Mouse (Mus musculus) embryonic facial prominence, embryonic 14.5 days (tissue): Measurements from ENCODE around the gene Zfp865. TPM values are rescaled to one million over a fixed set of nuclear protein-coding genes. Genes with fewer than 3 reads are reported as not detected.

Experiments
- ATAC-seq: fragments of 200-750 bp; cut with Nextera tagmentation; 2 replicates; pipeline ENCODE4 v1.8.0; 2017; ENCODE audit warnings: low read depth, moderate number of reproducible peaks, moderate TSS enrichment
- DNase-seq: peaks from one replicate; pipeline ENCODE4 v3.0.0-alpha.2; 2015; ENCODE audit warnings: low spot score
- H3K27ac ChIP-seq: fragments of 300-500 bp; sonication (generic); replicated peaks from 2 replicates; pipeline ENCODE4 v1.5.1; 2014; ENCODE audit warnings: low read depth, mild to moderate bottlenecking, low read length, moderate library complexity
- H3K27me3 ChIP-seq: fragments of 300-500 bp; sonication (generic); replicated peaks from 2 replicates; pipeline ENCODE4 v1.6.1; 2014; ENCODE audit warnings: low read length; ENCODE audit not compliant: control insufficient read depth, insufficient read depth
- H3K36me3 ChIP-seq: fragments of 300-500 bp; sonication (generic); 2 replicates; pipeline ENCODE4 v1.6.1; 2014; ENCODE audit warnings: low read length, mixed read lengths; ENCODE audit not compliant: control insufficient read depth, insufficient read depth
- H3K4me1 ChIP-seq: fragments of 300-500 bp; sonication (generic); 2 replicates; pipeline ENCODE4 v1.6.1; 2014; ENCODE audit warnings: antibody characterized with exemption, low read length; ENCODE audit not compliant: control insufficient read depth, insufficient read depth
- H3K4me2 ChIP-seq: fragments of 300-500 bp; sonication (generic); 2 replicates; pipeline ENCODE4 v1.6.1; 2014; ENCODE audit warnings: low read depth, mild to moderate bottlenecking, low read length, moderate library complexity, mixed read lengths
- H3K4me3 ChIP-seq: fragments of 300-500 bp; sonication (generic); 2 replicates; pipeline ENCODE4 v1.5.1; 2014; ENCODE audit warnings: low read depth, mild to moderate bottlenecking, low read length
- H3K9ac ChIP-seq: fragments of 300-500 bp; sonication (generic); 2 replicates; pipeline ENCODE4 v1.6.1; 2014; ENCODE audit warnings: low read depth, mild to moderate bottlenecking, low read length, moderate library complexity, mixed read lengths
- H3K9me3 ChIP-seq: fragments of 300-500 bp; sonication (generic); 2 replicates; pipeline ENCODE4 v1.6.1; 2016; ENCODE audit warnings: low read length; ENCODE audit not compliant: control insufficient read depth
- WGBS: fragments of 180-500 bp; shearing (Covaris S2); extraction: QIAGEN DNeasy Blood & Tissue Kit; methylation state at CpG from one replicate; pipeline ENCODE4 v1.1.7; 2014; 5-methylcytosine and 5-hydroxymethylcytosine counted together
- polyA plus RNA-seq: library from polyadenylated mRNA; unstranded; fragments of >200 nt; fragmentation: Nextera tagmentation; extraction: Ambion mirVana; gene quantifications from 2 replicates; pipeline ENCODE4 v1.2.1, GENCODE M21; 2014

The Zfp865 gene
- polyA plus RNA-seq, 1 experiment from 2014 or later: 5.3 TPM

DNA sequence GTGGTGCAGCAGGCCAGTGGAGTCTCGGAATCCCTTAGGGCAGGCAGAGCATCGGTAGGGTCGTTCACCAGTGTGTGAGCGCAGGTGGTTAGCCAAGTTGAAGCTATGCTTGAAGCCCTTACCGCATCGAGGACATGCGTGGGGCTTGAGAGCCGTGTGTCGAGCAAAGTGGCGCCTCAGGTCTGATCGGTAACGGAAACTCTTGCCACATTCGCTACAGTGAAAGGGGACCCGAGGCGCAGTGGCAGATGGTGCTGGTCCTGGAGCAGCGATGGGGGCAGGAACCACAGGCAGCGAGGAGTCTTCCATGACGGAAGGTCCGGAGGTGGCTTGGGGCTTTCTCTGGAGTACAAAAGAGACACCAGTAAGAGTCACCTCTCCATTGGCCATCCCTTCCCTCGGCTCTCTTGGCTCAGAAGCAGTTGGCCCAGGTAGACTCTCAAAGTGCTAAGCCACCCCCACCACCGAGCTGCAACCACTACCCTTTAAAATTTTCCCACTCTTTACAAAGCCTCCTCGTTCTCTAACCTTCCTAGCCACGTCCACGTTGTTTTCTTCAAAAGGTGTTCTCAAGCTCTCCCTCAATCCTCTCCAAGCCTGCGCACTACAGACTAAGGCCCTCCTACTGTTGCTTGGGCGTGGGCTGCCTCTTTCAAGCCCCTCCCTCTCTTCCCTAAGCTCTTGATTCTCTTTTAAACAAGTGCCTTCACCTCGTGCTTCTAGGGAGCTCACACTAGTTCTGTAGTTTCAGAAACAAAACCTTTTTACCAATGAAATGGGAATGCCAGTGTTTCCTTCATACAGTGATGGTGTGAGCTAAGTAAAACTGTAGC, 7.3 kb upstream of the Zfp865 start:
- Histone ChIP-seq H3K9ac (no peak overlapping the region), H3K4me1 (peaks cover 3% of the 10 kb centered on the region; the same call in 1 of the 2 replicates), H3K4me2 (peak overlapping the region; percentile 61), H3K27me3 (no peaks in the 10 kb centered on the region), H3K4me3 (peak overlapping the region; percentile 63; the same call in 1 of the 2 replicates), H3K27ac (no peak overlapping the region), H3K9me3 (no peaks in the 10 kb centered on the region), H3K36me3 (peaks cover 52% of the 10 kb centered on the region)
- DNase-seq (no peak), ATAC-seq (no peak)
- 89% methylated on average over 25 of the region's 27 CpGs for WGBS

DNA sequence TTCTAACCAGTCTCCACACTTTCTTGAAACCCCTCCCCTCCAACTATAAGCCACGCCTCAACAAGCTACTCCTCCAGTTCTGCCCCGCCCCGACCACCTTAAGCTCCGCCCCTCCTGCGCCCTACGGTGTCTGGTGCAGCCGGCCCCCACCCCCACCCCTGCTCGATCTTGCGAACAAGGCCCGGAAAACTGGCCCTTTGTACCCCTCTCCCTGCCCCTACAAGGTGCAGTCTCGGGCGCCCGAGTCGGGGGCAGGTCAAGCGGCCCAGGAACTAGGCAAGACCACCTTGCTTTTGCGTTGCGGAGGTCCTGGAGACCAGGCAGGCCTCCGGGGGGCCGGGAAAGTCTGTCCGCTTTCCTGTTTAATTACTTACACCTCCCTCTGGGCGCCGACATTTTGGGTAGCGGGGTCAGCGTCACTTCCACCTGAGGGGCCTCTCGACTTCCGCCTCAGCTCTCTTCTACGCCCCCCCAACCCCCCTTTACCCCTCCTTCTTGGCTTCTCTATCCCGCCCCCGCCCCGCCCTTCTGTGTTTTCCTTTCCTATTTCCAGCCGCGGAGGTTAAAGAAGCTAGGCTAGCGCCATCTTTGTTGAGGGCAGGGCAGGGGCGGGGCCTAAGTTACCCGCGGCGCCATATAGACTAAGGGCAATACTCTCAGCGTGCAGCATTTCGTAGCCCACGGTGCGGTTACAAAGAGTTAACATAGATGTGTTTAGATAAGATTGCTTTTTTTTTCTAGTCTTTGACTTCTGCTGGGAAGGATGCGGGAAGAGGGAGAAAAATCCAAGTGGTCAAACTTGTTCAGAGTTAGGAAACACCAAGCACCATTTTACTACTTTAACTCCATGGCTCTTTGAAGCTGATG, 5.7 kb upstream of the Zfp865 start, which contains the start of the genes Zfp524 and Fiz1:
TSS of gene Zfp524 (plus strand) at position 165 of the 867 bp plus-strand sequence.
TSS of gene Fiz1 (minus strand) at position 447 of the 867 bp plus-strand sequence.
- peaks cover 3% of the 10 kb centered on the region; the same call in 1 of the 2 replicates for H3K4me1 ChIP-seq
- H3K27ac ChIP-seq: peak within 1 kb of the TSS; percentile 97
- no peaks in the 10 kb centered on the region for H3K9me3 ChIP-seq
- under 1% methylated on average over 41 of the region's 42 CpGs for WGBS
- ATAC-seq: peak; percentile 88
- H3K36me3 ChIP-seq: peaks cover 41% of the 10 kb centered on the region
- no peaks in the 10 kb centered on the region for H3K27me3 ChIP-seq
- H3K4me2 ChIP-seq: peak within 1 kb of the TSS; percentile 78
- peak within 1 kb of the TSS; percentile 88 for H3K9ac ChIP-seq
- peak within 1 kb of the TSS; percentile 63 for H3K4me3 ChIP-seq
- DNase-seq: peak; percentile 98

DNA sequence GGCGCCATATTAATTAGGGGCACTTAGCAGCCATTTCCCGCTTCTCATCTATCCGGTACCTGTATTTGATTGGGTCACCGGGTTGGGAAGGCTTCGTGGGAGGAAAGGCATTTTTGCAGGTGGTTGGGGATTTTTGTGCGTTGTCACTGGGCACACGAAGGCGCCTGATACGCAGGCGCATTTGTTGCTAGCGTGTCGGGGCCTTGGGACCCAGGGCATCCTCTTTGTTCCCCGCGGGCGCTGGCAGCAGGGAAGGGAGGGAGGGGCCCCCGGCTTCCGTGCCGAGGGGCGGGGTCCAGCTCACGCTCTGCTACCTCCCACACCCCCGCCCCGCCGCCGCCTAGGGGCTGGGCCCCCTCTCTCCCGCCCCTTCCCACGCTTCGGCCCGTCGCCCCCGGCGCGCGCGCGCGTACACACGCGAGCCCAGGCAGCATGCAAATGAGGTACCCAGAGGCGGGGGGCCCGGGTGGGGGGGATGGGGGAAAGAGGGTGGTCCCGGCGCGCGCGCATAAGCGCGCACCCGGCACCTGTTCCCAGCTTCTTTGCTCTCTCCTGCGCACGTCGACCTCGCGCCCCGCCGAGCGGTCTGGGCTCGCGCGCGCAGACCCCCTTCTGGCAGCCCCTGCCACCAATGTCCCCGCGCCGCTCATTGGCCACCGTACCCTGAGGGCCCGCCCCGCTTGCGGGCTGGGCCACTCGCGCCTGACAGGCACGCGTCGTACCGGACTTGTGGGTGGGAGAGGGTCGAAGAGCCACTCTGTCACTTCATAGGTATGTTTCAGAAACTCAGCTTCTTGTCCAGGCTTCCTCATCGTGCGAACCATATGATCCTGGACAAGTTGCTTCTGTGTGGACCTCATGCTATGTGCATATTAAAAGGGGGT, 4.8 kb upstream of the Zfp865 start, which contains the start of gene Gm44973:
TSS of gene Gm44973 (plus strand) at position 379 of the 884 bp plus-strand sequence.
- ATAC-seq (peak; percentile 65), DNase-seq (peak; percentile 97)
- WGBS: 1% methylated on average over 43 of the region's 76 CpGs
- Histone ChIP-seq H3K9ac (peak within 1 kb of the TSS; percentile 88), H3K36me3 (peaks cover 33% of the 10 kb centered on the region), H3K27me3 (no peaks in the 10 kb centered on the region), H3K9me3 (no peaks in the 10 kb centered on the region), H3K4me1 (peaks cover 3% of the 10 kb centered on the region; the same call in 1 of the 2 replicates), H3K4me3 (peak within 1 kb of the TSS; percentile 63), H3K27ac (peak within 1 kb of the TSS; percentile 97), H3K4me2 (peak within 1 kb of the TSS; percentile 78)

DNA sequence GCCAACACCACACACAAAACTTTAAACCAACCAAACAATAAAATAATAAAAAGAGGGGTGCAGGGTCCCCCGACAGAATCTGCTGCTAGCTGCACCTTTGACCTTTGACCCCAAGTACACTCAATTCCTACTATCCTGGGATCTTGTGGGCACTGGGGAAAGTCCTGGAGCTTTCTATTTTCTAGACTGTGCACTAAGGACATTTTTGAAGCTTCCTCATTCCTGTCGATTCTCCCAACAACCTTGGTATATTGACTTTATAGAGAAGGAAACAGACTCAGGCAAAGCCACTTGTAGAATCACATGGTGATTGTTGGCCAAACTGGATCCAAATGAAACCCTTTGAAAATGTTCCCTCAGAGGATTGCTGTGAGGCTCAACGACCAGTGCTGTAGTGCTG, 4.1 kb upstream of the Zfp865 start:
- DNase-seq: no peak
- Histone ChIP-seq H3K4me2 (peak overlapping the region; percentile 78), H3K4me1 (peaks cover 6% of the 10 kb centered on the region), H3K9ac (peak overlapping the region; percentile 75; the same call in 1 of the 2 replicates), H3K27ac (peak overlapping the region; percentile 97), H3K9me3 (no peaks in the 10 kb centered on the region), H3K27me3 (no peaks in the 10 kb centered on the region), H3K36me3 (peaks cover 26% of the 10 kb centered on the region), H3K4me3 (peak overlapping the region; percentile 63)
- 64% methylated on average over 3 of the region's 3 CpGs for WGBS
- no peak for ATAC-seq

DNA sequence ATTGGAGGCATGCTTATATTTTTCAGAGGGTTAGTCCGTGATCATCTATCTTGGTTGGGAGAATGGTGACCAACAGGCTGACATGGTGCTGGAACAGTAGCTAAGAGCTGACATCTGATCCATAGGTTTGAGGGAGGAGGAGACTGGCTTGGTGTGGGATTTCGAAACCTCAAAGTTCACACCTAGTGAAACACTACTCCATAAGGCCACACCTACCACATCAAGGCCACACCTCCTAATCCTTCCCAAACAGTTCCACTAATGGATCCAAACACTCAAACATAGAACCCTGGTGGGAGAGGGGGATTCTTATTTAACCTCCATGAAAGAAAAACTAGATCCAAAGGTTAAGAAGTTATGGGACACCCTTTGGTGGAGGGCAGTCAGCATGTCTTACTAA, 3.3 kb upstream of the Zfp865 start:
- no peak for ATAC-seq
- DNase-seq: no peak
- H3K9ac ChIP-seq: no peak overlapping the region
- no peak overlapping the region for H3K4me2 ChIP-seq
- 93% methylated on average over 2 of the region's 2 CpGs for WGBS
- peaks cover 12% of the 10 kb centered on the region for H3K4me1 ChIP-seq
- no peaks in the 10 kb centered on the region for H3K9me3 ChIP-seq
- no peaks in the 10 kb centered on the region for H3K27me3 ChIP-seq
- no peak overlapping the region for H3K4me3 ChIP-seq
- H3K36me3 ChIP-seq: peaks cover 19% of the 10 kb centered on the region
- H3K27ac ChIP-seq: no peak overlapping the region

DNA sequence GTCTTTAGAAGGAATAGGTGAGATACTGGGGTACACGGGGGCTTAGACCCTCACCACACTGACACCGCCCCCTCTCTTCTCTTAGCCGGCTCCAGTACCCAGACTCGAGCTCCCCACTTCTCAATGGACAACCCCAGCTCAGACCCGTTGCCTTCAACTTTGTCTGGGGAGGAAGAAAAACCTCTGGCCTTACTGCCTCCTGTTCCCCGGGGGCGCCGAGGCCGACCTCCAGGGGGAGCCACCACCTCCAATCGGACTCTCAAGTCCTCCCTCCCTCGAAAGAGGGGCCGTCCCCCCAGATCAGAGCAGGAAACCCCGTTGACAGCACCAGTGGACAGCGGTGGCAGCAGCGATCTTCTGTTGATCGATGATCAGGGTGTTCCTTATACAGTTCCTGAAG, 2.8 kb upstream of the Zfp865 start:
- H3K27ac ChIP-seq: no peak overlapping the region
- WGBS: 90% methylated on average over 16 of the region's 16 CpGs
- no peaks in the 10 kb centered on the region for H3K9me3 ChIP-seq
- H3K4me1 ChIP-seq: peaks cover 12% of the 10 kb centered on the region
- H3K9ac ChIP-seq: no peak overlapping the region
- DNase-seq: no peak
- H3K27me3 ChIP-seq: no peaks in the 10 kb centered on the region
- no peak for ATAC-seq
- no peak overlapping the region for H3K4me3 ChIP-seq
- peaks cover 19% of the 10 kb centered on the region for H3K36me3 ChIP-seq
- no peak overlapping the region for H3K4me2 ChIP-seq

DNA sequence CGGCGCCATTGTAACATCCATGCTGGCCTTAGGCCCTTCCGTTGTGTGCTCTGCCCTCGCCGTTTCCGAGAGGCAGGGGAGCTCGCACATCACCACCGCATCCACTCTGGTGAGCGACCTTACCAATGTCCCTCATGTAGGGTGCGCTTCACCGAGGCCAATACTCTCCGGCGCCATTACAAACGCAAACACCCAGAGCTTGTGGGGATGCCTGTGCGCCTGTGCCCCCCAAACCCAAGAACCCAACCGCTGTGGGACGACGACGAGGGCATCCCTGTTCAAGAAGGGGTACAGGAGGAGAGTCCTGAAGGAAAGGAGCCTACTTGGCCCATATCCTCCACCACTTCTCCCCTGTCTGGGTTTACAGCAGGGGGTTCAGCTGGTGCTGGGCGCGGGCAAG, 2.2 kb upstream of the Zfp865 start:
- no peaks in the 10 kb centered on the region for H3K27me3 ChIP-seq
- no peak overlapping the region for H3K27ac ChIP-seq
- H3K9me3 ChIP-seq: no peaks in the 10 kb centered on the region
- no peak overlapping the region for H3K4me2 ChIP-seq
- no peak overlapping the region for H3K9ac ChIP-seq
- H3K4me3 ChIP-seq: no peak overlapping the region
- peaks cover 12% of the 10 kb centered on the region for H3K4me1 ChIP-seq
- WGBS: 99% methylated on average over 21 of the region's 21 CpGs
- ATAC-seq: no peak
- DNase-seq: no peak
- peaks cover 20% of the 10 kb centered on the region for H3K36me3 ChIP-seq
